Mouse (Mus musculus) neutrophil, adult 83 days (primary cell): ENCODE results near the gene Poln. TPM values are rescaled to one million over a fixed set of nuclear protein-coding genes. Genes with fewer than 3 reads are reported as not detected.

Source experiments
- total RNA-seq, 2 experiments: library from RNA; stranded (reverse); gene quantifications; one replicate each; pipeline ENCODE4 v1.2.4; 2023

The Poln gene
- 1 to 10 TPM; 1.3 to 1.6 TPM for total RNA-seq

GRCm38 (mm10) chr5:34168950-34169891, at the start of gene Poln, which contains the start of gene Haus3:
Poln (minus strand) TSS chr5:34169448.
Haus3 (minus strand) TSS chr5:34169527.

GRCm38 (mm10) chr5:34187601-34188316, 18.5 kb upstream of the Poln start, which contains the start of gene Mxd4:
Mxd4 (minus strand) TSS chr5:34187720.

GRCm38 (mm10) chr5:33995843-33996693, 173.2 kb downstream of the Poln start, which contains the start of gene Nat8l:
Nat8l (plus strand) TSS chr5:33995984.

GRCm38 (mm10) chr5:33983309-33984121, 185.7 kb downstream of the Poln start, which contains the start of gene Gm1673:
Gm1673 (plus strand) TSS chr5:33983433.

Other genes starting within 250 kb of the Poln start
- gene Nelfa, start 233.0 kb downstream of the Poln start, total RNA-seq, result 10 to 100 TPM; 24.4 to 24.5 TPM
- 10 to 100 TPM; 14.7 to 15.0 TPM for gene Gm1673, start 186.0 kb downstream of the Poln start, total RNA-seq
- 10 to 100 TPM; 19.2 to 21.7 TPM for gene Nat8l, start 173.5 kb downstream of the Poln start, total RNA-seq
- 10 to 100 TPM; 13.5 to 14.8 TPM for gene Haus3, start 79 bp upstream of the Poln start, total RNA-seq
- gene Mxd4, start 18.3 kb upstream of the Poln start, total RNA-seq, result 10 to 100 TPM; 50.9 to 59.6 TPM
- gene Zfyve28, start 119.0 kb upstream of the Poln start, total RNA-seq, result 1 to 10 TPM; 2.5 to 3.0 TPM
- under 1 TPM; 0.31 to 0.38 TPM for gene Cfap99, start 119.2 kb upstream of the Poln start, total RNA-seq
- 100 to 1,000 TPM; 111 to 117 TPM for gene Rnf4, start 166.8 kb upstream of the Poln start, total RNA-seq
- 10 to 100 TPM; 42.8 to 43.8 TPM for gene Fam193a, start 200.5 kb upstream of the Poln start, total RNA-seq